Mouse (Mus musculus): ENCODE results near the gene Slc51b.

The Slc51b gene

DNA sequence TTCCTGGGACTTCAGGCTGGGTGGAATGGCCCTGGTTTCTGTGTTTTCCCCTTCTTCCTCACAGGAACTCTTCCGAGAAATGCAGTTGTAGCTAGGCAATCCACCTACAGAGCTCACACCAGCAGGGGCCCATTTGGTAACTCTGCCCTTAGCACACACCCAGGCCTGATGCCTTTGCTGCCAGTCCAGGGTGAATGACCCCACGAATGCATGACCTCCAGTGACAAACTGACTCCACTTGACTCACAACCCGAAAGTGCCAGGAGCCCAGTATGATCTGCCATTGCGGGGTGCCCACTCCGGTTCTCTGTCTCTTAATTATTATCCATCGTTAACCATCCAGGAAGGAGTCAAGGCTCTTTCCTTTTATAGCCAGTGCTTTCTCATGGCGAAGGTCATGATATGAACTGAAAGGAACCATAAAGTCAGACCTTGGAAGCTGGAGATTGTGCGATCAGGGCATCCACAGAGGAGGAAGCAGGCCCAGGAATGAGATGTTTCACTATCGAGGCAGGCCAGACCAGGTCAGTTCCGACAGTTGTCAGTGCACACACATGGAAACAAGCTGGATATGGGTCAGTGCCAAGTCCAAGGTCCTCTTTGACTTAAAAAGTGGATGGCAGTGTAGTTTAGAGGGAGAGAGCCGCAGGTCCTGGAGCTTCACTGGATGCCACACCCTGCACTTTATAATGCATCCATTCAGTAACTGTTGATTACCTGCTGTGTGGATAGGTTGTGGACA lies at the start of gene Slc51b:
Slc51b (minus strand) TSS at position 196 of the 742 bp plus-strand sequence.
- DNase-seq = no peak

DNA sequence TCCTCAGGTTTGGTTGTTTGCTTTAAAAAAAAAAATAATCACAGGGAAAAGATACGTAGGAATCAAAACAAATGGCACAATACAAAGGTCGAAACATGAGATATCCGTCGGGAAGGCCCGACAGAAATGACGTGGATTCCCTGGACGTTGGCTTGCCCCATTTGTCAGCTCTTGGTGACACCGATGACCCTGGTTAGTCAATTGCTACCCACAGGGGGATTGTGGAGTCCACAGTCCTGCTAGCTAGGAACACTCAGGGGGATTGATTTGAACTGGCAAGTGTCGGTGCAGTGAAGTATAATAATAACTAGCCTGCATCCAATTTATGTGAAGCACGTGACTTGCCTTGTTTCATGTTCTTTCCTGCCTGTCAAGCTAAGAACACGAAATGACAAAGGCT lies 44.9 kb upstream of the Slc51b start:
- no peak for DNase-seq

DNA sequence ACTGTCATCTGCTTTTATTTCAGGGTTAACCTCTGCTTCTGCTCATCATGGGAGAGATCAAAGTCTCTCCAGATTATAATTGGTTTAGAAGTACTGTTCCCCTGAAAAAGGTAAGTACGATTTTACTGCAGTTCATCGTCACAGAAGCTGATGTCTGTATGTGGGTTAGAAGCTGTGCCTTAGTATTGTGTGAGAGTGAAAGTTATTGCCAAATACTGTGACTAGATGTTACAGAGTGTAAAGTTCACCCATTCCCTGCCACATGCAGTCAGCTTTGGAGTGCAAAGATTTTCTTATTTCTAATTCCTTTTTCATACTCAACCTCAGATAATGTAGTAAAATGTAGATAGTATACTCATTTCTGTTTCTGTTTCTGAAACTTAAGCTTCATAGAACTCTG lies 42.5 kb upstream of the Slc51b start:
- no peak for DNase-seq

DNA sequence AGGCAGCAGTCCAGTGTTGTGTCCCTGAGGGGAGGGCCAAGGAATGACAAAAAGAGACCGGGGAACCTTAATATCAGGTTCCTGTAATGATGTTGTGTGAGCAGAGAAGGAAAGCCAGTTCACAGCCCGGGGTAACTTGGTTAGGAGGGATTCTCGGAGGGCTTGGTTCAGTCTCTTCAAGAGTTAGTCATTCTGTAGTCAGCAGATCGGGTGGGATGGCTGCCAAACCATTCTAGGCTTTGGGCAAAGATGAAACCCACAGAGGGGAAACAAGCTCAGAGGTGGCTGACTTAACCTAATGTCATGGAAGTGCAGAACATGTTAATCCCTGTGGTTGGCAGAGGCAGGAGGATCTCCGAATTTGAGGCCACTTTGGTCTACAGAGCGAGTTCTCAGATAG lies 41.4 kb upstream of the Slc51b start:
- DNase-seq = no peak

DNA sequence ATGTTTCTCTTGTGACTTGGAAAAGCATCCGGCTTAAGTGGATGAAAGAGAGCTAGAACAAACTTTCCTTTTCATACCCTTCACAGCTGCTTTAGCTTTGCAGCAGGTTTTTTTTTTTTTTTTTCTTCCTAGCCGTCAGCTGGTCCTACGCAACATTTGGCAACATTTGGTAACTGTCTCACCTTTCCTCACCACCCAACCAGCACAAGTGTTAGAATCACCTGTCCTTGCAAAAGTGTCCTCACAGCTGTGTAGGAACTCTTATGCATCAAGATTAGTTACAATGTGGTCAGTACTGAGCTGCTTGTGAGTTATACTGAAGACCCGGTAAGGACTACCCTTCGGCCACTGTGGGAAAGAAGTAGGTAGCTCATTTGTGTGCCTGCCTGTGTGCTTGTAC lies 39.8 kb upstream of the Slc51b start:
- no peak for DNase-seq

DNA sequence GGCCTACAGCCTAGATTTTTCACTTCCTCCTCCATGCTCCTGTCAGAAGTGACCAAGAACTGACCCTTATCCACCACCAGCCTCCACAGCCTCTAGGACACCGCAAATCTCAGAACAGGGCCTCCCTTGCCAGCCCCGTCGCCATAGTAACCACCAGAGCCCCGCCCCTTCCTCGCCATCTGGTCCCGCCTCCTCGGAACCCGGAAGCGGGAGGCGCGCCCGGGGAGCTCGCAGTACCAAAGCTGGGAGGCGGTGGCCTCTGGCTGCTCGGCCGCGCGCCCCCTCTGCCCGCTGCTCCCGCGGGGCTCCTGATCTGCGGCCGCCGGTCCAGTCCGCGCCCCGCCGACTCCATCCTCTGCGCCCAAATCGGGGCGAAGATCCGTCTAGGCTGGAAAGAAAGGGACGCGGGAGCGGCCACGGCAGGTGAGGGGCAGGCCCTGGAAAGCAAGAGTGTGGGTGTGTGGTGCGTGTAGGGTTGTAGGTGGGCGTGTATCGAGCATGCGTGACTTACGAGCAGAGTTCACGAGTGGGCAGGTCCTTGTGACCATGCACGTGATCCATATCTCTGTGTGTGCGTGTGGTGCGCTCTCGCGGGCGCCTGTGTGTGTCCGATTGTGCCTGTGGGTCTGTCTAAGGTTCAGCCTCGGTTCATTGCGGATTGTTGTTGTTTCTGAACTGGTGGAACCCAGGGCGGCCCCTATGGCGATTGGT lies 38.1 kb upstream of the Slc51b start, which contains the start of gene Spg21:
Spg21 (plus strand) TSS at position 216 of the 711 bp plus-strand sequence.
- peak; percentile 95 to 98 for DNase-seq

DNA sequence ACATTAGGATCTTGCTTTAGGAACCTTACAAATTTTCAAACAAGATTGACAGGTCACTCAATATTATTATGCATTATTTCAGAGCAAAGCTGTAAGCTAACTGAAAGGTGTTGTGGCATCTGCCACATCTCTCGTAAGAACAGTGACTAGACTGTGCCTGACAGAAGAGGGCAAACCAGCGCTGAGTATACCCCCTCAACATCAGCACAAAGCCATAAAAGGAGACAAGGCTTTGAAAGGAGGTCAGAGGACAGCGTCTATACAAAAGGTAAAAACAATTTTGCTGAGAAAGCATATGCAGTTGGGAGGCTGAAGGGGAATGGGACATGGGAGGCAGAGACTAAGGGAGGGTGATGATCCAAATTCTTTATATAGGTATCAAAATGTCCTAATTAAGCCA lies 37.4 kb upstream of the Slc51b start:
- DNase-seq = no peak

DNA sequence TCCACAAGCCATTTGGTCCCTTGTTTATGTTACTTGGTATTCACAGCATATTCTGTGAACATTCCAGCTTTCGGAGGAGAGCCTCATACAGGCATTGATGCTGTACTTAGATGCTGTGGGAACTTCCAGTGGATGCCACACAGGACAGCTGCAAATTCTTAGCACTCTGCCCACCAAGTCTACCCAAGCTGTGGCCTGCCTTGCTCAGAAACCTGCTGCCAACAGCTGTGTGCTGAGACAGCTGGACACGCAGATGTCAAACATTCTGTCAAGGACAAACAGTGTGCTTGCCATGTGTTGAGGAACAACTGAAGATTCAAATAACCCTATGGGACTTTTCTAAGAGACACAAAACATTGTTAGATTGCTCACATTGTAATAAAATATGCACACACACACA lies 36.2 kb upstream of the Slc51b start:
- no peak for DNase-seq

DNA sequence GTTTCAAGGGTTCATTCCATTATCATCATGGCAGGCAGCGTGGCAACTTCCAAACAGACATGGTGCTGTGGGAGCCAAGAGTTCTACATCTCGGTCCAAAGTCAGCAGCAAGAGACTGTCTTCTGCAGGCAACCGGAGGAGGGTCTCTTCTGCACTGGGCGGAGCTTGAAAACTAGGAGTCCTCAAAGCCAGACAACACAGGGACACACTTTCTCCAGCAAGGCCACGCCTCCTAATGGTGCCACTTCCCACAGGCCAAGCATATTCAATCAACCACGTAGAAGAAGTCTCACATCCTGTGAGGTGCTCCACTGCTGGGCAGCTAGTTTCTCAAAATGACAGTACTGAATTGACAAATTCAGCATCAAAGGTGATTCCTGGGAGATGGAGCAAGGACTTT lies 25.2 kb upstream of the Slc51b start:
- no peak for DNase-seq

DNA sequence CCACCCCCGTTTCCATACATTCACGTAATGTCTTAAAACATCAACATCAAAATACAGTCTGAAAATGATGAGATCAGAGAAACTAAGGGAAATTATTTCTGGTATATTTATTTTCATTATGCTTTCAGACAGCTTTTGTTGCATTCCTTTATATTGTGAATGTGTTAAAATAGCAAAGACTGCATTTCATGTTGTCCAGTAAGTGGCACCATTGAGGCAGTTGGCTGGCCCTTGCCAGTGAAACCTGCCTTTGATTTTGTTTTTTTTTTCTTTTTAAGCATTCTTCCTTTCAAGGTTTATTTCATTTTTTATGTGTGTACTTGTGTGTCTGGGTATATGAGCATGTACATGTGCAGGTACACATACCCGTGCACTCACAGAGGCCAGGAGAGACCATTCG lies 21.9 kb upstream of the Slc51b start:
- no peak for DNase-seq

DNA sequence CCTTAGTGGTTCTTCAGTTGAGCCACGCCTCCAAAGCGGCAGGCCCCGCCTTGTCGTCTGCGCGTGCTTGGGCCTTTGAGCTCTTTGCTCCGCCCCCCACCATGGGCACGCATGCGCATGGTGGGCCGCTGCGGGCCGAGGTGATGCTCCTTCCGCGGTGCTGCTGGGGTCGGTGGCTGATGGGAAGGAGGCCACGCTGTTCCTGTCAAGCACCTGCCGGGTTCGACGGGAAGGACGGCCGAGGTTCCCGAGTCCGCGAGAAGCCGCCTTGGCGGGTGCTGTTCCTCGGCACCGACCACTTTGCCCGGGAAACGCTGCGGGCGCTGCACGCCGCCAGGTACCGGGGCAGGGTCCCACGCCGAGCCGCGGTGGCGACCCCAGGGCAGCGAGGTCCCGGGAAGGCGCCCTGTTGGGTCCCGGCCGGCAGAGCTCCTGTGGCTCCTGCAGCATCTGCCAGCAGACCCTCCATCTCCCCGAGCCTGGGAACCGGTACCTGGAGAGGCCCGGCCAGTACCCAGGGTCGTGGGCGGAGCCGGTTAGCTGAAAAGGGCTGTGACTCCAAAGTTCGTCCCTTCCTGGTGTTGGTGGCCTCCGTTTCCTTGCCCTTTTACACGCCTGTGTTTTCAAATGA lies 13.0 kb upstream of the Slc51b start, which contains the start of gene Mtfmt:
Mtfmt (plus strand) TSS at position 112 of the 631 bp plus-strand sequence.
- peak; percentile 92 to 98 for DNase-seq

DNA sequence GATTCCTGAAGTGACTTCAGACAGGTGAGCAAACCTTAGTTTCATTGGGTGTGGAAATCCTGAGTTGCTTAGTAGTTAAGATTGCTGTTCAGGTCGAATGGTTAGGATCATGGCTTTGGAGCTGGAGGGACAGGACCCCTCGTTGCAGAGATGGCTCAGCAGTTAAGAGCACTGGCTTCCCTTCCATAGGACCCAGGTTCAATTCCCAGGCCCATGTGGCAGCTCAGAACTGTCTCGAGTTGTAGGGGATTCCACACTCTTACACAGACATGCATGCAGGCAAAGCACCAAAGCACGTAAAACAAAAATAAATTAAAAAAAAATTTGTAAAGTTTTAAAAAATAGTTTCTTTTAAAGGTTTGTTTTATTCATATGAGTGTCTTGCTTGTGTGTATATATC lies 12.5 kb upstream of the Slc51b start:
- no peak for DNase-seq

DNA sequence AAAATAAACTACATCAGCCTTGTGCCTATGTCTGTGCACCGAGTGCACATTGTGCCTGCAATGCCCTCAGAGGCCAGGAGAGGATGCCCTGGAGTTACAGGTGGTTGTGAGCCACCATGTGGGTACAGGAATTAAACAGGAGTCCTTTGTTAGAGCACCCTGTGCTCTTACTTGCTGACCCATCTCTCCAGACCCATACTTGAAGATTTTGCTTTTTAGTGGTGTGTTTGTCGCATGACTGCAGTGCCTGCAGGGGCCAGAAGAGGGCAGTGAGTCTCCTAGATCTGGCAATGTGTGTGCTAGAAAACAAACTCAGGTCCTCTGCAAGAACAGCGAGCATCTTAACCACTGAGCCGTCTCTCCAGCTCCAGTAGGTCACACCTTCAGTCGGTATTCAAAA lies 11.4 kb upstream of the Slc51b start:
- peak; percentile 12 to 45 for DNase-seq

DNA sequence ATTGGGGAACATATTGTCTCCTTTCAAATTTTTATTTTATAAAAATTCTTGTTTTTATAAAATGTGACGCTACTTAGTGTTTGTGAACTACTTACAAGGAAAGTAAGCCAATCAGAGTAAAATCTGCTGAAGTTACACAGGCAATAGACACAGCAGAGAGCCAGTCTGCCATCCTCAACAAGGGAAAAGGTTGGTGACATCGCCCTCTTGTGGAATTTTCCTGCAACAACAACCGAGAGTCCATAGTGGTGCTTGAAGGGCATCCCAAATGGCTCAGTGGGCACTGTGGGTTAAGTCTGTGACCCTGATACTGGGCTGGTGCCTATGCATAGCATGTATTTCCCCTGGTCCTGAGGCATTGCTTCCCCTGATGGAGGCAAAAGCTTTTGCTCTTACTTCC lies 9.5 kb upstream of the Slc51b start:
- peak; percentile 47 to 75 for DNase-seq

DNA sequence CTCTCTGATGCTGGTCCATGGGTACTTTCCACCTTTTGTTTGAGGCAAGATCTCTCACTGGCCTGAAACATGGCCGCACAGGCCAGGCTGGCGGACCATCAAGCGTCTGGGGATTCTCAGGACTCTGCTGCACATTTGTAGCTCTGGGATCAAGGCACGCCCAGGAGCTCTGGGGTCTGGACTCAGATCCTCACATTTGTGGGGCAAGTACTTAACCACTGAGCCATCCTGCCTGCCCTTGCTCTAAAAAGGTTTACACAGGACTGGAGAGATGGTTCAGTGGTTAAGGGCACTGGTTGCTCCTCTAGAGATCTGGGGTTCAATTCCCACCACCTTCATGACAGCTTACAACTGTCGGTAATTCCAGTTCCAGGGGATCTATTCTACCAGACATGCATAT lies 8.2 kb upstream of the Slc51b start:
- DNase-seq = no peak

DNA sequence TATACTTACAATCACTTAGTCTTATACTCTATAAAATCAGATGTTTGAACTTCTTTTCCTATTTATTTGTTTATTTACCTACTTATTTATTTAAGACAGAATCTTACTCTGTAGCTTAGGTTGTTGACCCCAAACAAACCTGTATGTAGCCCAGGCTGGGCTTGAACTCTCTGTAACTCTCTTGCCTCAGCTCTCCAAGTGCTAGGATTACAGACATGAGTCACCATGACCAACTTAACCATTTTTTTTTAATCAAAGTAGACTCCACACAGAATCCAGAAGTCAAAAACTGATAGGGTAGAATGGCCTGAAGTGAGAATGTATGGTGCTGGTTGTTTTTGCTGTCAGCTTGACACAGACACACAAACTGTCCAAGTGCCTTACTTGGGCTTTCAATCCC lies 7.6 kb upstream of the Slc51b start:
- DNase-seq = no peak

DNA sequence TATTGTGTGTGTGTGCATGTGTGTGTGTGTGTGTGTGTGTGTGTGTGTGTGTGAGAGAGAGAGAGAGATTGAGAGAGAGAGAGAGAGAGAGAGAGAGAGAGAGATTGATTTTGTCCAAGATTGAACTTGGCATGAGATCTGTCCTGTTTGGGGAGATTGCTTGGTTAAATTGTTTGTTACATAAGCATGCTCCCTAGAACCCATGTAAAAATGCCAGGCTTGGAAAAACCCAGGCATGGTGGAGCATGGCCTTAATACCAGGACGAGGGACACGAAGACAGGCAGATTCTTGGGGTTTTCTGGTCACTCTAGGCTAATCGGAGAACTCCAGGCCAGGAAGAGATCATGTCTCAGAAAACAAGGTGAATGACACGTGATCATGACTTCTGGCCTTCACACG lies 5.2 kb upstream of the Slc51b start:
- DNase-seq = no peak

DNA sequence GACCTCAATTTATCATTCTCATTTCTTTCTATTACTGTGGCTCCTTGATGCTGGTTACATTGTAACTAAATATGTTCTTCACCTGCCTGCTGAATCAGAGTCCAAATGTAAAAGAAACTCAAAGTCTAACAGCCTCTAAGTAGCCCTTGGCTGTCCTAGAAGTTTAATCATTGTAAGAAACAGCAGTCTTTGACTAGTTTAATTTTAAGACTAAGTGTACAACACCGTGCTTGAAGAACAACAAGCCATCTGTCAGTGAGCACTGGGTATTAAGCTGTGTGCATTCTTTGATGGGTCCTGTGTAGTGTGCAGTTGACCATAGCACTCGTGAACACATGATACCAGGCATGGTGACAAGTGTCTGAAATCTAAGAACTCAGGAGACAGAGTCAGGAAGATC lies 4.8 kb upstream of the Slc51b start:
- DNase-seq = no peak

DNA sequence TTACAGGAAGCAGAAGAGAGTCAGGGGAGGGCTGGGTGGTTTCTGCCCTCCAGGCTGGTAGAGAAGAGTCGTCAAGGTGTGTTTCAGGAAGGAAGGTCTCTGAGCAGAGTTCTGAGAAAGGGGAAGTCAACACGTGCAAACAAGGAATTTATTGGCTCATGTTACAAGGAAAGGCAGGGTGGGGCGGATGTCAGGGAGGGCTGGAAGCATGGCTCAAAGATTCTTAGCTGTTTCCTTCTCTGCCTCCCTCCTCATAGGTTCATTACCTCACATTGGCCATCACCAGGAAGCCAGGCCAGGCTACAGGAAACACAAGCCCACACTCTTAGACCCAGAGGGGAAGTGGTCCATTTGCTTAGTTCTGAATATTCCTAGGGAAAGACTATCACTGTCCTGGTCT lies 1.6 kb upstream of the Slc51b start:
- DNase-seq = no peak

DNA sequence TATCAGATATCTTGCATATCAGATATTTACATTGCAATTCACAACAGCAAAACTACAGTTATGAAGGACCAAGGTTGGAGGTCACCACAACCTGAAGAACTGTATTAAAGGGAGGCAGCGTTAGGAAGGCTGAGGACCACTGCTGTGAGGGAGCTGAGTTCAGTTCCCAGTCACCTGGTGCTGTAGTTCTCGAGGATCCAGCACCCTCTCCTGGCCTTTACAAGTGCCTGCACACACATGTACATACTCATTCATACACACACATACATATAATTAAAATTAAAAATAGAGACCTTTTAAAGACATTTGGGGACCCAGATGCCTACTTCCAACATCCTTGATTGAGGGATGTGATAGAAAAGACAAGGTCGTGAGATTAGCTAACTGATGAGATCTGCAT lies 3.1 kb downstream of the Slc51b start:
- no peak for DNase-seq

DNA sequence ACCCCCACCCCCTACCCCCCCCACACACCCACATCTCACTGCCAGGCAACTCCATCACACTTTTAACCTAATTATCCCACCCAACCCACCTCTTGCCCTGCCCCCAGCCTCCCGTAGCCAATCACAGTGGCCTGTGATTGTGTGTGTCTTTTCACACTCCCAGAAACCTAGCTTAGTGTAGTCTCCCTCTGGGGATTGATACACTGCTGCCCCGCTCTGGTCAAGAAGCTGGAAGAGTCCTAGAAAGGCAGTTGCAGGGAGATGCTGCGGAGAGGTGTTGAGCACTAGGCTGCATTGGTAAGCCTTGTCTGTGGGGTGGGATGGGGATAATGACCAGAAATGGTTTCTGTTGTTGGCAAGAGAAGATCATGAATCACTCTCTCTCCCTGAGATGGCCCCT lies 5.0 kb downstream of the Slc51b start:
- no peak for DNase-seq

DNA sequence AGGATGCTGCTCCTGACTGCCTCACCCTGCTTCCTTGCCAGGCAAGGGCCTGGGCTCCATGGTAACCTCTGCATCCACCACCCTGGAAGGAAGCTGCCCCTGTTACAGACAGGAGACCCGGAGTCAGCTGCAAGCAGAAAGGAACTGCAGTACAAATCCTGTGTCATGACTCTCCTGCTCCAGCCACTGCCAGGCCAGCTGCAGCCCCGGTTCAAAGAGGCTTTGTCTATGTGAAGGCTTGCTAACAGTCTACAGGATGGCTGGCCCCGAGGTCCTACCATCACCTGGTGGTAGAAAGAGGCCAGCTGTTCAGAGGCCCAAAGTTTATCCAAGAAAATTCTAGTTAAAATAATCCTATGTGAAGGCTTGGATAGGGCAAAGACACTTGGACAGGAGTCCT lies 11.4 kb downstream of the Slc51b start:
- no peak for DNase-seq

DNA sequence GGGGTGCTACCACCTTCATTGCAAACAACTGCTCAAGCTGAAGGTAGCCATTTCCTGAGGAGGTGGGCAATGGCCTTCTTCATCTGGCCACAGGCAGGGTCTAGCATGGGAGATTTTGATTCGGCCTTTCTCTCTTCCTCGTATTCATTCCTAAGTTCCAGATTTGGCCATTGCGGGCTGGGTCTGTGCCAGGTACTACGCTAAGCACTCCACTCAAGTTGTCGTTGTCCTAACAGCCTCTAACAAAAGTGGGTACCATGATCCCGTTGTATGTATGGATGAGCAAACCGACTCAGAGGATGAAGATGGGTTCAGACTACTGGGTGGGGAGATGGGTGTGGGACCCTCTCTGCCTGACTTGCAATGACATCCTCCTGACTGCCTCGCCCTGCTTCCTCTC lies 12.4 kb downstream of the Slc51b start:
- DNase-seq = no peak

DNA sequence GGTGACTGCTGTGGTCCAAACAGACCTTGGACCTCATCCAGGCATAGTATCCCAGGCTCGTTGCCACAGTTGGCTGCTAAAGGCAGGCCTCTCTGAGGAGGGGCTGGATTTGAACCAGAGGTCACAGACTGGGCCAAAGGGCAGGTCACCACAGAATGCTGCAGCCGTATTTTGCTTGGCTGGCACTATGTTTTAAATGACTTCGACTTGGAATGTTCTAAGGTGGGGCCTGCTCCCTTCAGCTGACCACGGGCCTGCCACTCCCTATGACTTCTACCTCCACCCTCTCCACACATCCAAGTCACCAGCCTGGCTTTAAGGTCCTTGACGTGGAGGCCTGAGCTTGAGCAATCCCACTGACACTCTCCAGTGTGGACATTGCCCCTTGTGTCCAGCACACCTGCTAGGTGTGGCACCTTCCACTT lies 13.9 kb downstream of the Slc51b start:
- DNase-seq = no peak
